Mouse (Mus musculus) heart, postnatal 4 days (tissue): ENCODE measurements around the gene Cntnap2. TPM values are rescaled to one million over a fixed set of nuclear protein-coding genes. Genes with fewer than 3 reads are reported as not detected.

Experiments used
- DNase-seq: peaks from one replicate; pipeline ENCODE4 v3.0.0; 2021
- total RNA-seq, 2 experiments: library from RNA; stranded (reverse); gene quantifications; 2 replicates each; pipeline ENCODE4 v1.2.3; 2021

The Cntnap2 gene
- total RNA-seq, 2 experiments from 2014 or later = 0.05 TPM

GRCm38 (mm10) chr6:45938775-45939174 is 879.6 kb downstream of the Cntnap2 start:
- DNase-seq = no peak

GRCm38 (mm10) chr6:45945144-45945985 is 886.2 kb downstream of the Cntnap2 start:
- DNase-seq = no peak

- no peak for DNase-seq
Observed at GRCm38 (mm10) chr6:45954773-45955172, 895.6 kb downstream of the Cntnap2 start.

GRCm38 (mm10) chr6:45964494-45964893 is 905.3 kb downstream of the Cntnap2 start:
- DNase-seq = no peak

- no peak for DNase-seq
Observed at GRCm38 (mm10) chr6:45974471-45975154, 915.5 kb downstream of the Cntnap2 start.

GRCm38 (mm10) chr6:45979171-45979570 is 920.0 kb downstream of the Cntnap2 start:
- no peak for DNase-seq

GRCm38 (mm10) chr6:45988051-45988450 is 928.9 kb downstream of the Cntnap2 start:
- DNase-seq = no peak

GRCm38 (mm10) chr6:45991086-45991485 is 931.9 kb downstream of the Cntnap2 start:
- no peak for DNase-seq

GRCm38 (mm10) chr6:46022515-46023143 is 963.5 kb downstream of the Cntnap2 start:
- DNase-seq = no peak

GRCm38 (mm10) chr6:46031821-46032594 is 972.9 kb downstream of the Cntnap2 start:
- DNase-seq = no peak

GRCm38 (mm10) chr6:46033108-46033507 is 974.0 kb downstream of the Cntnap2 start:
- DNase-seq = no peak

GRCm38 (mm10) chr6:46040671-46041070 is 981.5 kb downstream of the Cntnap2 start:
- DNase-seq = no peak

- no peak for DNase-seq
Observed at GRCm38 (mm10) chr6:46080236-46080635, 1021.1 kb downstream of the Cntnap2 start.

- DNase-seq = no peak
Observed at GRCm38 (mm10) chr6:46081432-46081831, 1022.3 kb downstream of the Cntnap2 start.

- no peak for DNase-seq
Observed at GRCm38 (mm10) chr6:46143189-46143841, 1084.2 kb downstream of the Cntnap2 start.

GRCm38 (mm10) chr6:46166837-46167236 is 1107.7 kb downstream of the Cntnap2 start:
- DNase-seq = no peak

- DNase-seq = no peak
Observed at GRCm38 (mm10) chr6:46197298-46197697, 1138.1 kb downstream of the Cntnap2 start.

GRCm38 (mm10) chr6:46201828-46202227 is 1142.7 kb downstream of the Cntnap2 start:
- DNase-seq = no peak

- DNase-seq = no peak
Observed at GRCm38 (mm10) chr6:46205531-46205930, 1146.4 kb downstream of the Cntnap2 start.

GRCm38 (mm10) chr6:46232889-46233288 is 1173.7 kb downstream of the Cntnap2 start:
- no peak for DNase-seq

GRCm38 (mm10) chr6:46240349-46240748 is 1181.2 kb downstream of the Cntnap2 start:
- no peak for DNase-seq

GRCm38 (mm10) chr6:46263171-46263570 is 1204.0 kb downstream of the Cntnap2 start:
- DNase-seq = no peak
